Mouse (Mus musculus) erythroblast, embryonic 14.5 days (primary cell): ENCODE measurements around the gene Trpt1.

ENCODE experiments used
- GATA1 ChIP-seq: IDR thresholded peaks from 2 replicates; pipeline ENCODE4 v1.6.1; 2012; ENCODE audit warnings: low read length, inconsistent platforms, mixed read lengths
- TAL1 ChIP-seq: IDR thresholded peaks from 3 replicates; pipeline ENCODE4 v1.6.1; 2012; ENCODE audit warnings: low read length, inconsistent platforms, mixed read lengths

- peak; percentile 40; the same call in 2 of the 3 replicates for TF ChIP-seq TAL1
- peak; percentile 57 for TF ChIP-seq GATA1
These were observed 21.9 kb downstream of the Trpt1 start for GRCm38 (mm10) chr19:7017541-7018457.
